Mouse (Mus musculus) cerebellum, adult 2 months (tissue): ENCODE results near the gene Galnt2.

ENCODE experiments used
- CTCF ChIP-seq: fragments of 200-500 bp; IDR thresholded peaks from 2 replicates; pipeline ENCODE4 v1.5.1; 2011; ENCODE audit warnings: low read depth, mild to moderate bottlenecking, control low read depth, low read length, moderate library complexity, borderline replicate concordance; ENCODE audit not compliant: insufficient read depth
- POLR2A ChIP-seq: fragments of 200-500 bp; IDR thresholded peaks from 2 replicates; pipeline ENCODE4 v1.6.1; 2011; ENCODE audit warnings: low read length, control low read depth, borderline replicate concordance; ENCODE audit not compliant: insufficient read depth

- TF ChIP-seq CTCF (no peak), POLR2A (no peak)
These were observed 32.8 kb downstream of the Galnt2 start for GRCm38 (mm10) chr8:124264032-124264431.
